Mouse (Mus musculus) embryo, embryonic 10.5 days (tissue): Measurements from ENCODE around the gene Wsb2.
"Not testable (repeated sequence)": the region's sequence is repeated elsewhere in the genome, so short reads cannot be mapped to it uniquely, and the experiment has no call there.

Experiments
- DNase-seq: peaks from one replicate; pipeline ENCODE4 v3.0.0-alpha.2; 2015; ENCODE audit warnings: low spot score

The Wsb2 gene

GRCm38 (mm10) chr5:117357129-117357477 lies at the start of gene Wsb2:
Wsb2 (plus strand) TSS chr5:117357304.
- DNase-seq = peak; percentile 76

GRCm38 (mm10) chr5:117307699-117308098 lies 49.4 kb upstream of the Wsb2 start:
- peak; percentile 75 for DNase-seq

DNA sequence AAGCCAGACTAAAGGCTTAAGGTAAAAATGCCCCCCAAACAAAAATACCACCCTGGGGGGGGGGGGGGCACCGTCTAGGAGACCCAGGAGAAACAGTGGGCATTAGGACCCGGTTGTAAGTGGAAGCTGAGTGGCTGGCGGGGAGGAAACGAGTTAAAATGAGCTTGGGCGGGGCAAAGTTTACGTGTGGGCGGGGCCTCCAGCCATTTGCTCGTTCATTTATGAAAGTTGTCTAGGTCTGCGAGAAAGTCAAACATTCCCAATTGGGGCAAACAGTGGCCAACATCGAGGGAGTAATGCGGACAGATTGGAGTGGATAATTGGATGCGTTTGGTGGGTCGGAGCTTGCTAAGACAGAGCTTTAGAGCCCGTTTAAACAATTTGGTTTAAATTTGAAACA lies 43.7 kb upstream of the Wsb2 start:
- DNase-seq = peak; percentile 68

GRCm38 (mm10) chr5:117313909-117314308 lies 43.2 kb upstream of the Wsb2 start:
- DNase-seq = no peak

DNA sequence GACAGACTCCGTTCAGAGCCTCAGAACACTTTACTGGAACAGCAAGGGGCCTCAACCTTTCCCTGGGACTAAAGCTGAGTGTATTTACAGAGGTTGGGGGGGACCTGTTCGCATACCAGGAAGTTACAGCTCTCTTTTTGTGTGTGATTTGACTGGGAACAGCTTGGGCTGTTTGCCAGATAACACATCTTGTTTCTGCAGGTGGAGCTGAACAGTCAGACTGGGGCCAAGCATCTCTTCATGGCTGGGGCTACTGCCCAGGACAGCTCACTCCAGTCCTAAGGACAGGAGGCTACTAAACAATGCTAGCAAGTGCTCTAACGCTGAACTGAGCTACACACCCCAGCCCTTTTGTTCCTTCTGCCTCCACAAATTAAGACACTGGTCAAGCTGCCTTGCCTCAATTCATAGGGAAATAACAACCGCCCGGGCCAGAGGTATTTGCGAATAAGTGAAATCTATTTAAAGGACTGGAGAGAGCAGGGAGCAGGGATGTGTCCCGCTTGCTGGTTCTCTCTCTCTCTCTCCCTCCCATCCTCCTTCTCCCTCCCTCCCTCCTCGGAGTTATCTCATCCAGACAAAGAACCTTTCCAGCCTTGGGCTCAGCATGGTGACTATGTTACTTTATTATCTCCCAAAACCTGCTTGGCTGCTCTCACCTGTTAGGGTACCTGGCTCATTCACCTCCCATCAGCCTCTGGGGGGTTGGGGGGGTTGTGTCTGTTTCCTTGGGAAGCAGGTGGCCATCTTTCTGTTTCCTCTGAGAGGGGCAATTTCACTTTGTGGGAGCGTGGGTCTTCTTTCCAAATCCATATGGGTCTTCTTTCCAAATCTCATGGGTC lies 42.3 kb upstream of the Wsb2 start:
- DNase-seq = no peak

GRCm38 (mm10) chr5:117318741-117319629 lies 38.1 kb upstream of the Wsb2 start, which contains the start of gene Vsig10:
Vsig10 (plus strand) TSS chr5:117319083.
- peak; percentile 73 for DNase-seq

DNA sequence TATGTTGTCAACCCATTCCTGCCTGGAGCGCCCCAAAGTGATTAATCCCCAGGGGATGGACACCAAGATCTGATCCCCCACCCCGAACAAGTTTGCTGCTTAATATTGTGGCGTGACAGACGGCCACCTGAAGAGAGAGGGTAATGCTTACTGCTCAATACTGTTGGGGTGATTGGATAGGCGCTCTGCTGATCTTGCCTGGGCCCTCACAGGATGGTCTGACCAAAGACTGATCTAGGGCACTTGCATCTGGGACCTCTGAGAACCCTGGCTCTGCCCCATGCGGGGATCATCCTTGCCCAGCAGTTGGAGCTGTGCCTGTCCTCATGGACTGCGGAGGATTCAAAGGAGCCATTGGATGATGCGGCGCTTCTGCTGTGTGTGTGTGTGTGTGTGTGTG lies 33.4 kb upstream of the Wsb2 start:
- DNase-seq = no peak

DNA sequence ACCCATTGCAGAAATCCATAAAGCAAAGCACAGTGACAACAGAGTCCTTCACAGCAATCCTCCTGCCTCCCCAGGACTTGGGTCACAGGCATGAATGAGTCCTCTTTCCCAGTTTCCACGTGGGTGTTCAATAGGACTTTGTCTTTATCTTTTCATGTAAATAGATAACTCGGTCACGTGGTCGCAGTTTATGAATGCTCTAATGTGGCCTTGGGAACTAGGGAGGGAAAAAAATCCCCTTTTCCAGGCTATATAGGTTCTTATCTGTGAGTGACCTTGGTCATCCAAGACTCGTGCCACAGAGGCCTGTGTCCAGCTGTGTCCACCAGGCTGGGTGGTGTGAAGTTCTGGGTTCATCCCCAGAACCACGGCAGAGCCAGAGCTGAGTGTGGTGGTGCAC lies 30.7 kb upstream of the Wsb2 start:
- no peak for DNase-seq

- DNase-seq = no peak
Measured at GRCm38 (mm10) chr5:117330457-117330856, 26.6 kb upstream of the Wsb2 start.

- DNase-seq = no peak
Measured at GRCm38 (mm10) chr5:117337999-117338398, 19.1 kb upstream of the Wsb2 start.

DNA sequence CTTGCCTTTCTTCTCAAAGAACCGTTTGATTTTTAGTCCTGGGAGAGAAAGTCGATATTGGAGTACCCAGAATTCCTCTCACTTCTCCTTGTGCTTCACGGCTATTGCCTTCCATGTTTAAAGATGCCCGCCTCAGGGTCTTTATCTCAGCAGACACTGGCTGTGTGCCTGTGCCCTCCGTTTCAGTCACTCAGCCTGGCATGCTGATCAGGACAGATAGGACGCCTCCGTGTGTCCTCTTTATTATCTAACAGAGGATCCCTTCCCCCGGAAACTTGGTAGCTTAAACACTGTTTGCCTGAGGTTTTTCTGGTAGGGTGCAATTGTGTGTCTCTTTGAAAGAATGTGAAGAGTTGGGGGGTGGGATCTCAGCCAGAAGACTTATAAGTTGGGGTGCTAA lies 18.6 kb upstream of the Wsb2 start:
- DNase-seq = no peak

- DNase-seq = no peak
Measured at GRCm38 (mm10) chr5:117340081-117340480, 17.0 kb upstream of the Wsb2 start.

GRCm38 (mm10) chr5:117341896-117342295 lies 15.2 kb upstream of the Wsb2 start:
- no peak for DNase-seq

DNA sequence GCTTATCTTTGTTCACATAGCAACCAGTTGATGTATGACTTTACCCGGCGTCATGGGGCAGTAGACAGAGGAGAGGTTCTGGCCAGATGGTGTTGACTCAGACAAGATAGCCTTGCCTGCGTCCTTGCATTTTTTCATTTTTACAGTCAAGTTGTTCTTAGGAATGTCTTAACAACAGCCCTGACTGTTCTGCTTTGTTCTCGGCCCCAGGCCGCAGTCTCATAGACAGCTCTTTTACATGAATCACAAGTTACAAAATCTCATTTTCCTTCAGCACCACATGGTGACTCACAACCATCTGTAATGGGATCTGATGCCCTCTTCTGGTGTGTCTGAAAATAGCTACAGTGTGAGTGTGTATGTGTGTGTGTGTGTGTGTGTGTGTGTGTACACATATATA lies 12.6 kb upstream of the Wsb2 start:
- not testable (repeated sequence) for DNase-seq

DNA sequence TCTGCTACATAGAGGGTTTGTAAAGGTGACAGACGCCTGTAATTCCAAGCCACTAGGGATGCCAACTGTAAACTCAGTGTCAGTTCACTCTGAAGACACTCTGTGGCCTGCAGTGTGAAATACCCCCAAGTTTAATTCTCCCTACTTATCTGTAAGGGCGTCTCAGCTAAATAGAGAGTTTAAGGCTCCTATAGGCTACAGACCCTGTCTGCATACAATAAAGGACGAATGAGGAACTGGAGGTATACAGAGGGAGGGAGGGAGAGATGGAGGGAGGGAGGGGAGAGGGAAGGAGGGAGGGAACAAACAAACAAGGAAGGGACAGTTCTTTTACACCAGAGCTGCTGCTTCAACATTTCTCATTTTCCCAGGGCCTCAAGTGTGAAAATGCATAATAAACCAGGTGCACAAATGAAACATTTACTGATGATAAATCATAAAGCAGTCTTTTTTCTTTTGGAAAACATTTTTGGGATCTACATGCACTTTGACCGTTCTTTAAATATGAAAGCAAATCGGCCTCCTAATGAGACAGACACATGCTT lies 11.6 kb upstream of the Wsb2 start:
- no peak for DNase-seq

- no peak for DNase-seq
Measured at GRCm38 (mm10) chr5:117346281-117346680, 10.8 kb upstream of the Wsb2 start.

DNA sequence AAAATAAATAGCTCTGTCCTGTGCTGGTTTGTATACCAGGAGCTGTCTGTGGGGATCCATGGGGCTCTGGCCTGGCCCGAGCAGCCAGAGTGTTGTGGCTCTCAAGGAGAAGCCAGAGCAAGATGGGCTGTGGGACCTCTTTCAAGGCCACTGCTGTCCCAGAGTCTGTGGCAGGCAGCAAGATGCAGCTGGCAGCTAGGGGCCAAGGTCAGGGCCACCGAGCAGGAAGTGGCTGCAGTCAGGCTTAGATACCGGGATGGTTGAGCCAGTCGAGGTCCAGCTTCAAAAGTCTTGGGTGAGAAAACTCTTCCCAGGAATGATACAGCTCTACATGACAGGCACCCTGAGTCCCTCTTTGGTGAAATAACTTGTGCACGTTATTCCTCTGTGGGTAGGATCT lies 10.1 kb upstream of the Wsb2 start:
- no peak for DNase-seq

- no peak for DNase-seq
Measured at GRCm38 (mm10) chr5:117347838-117348237, 9.3 kb upstream of the Wsb2 start.

- peak; percentile 87 for DNase-seq
Measured at GRCm38 (mm10) chr5:117348279-117348678, 8.8 kb upstream of the Wsb2 start.

DNA sequence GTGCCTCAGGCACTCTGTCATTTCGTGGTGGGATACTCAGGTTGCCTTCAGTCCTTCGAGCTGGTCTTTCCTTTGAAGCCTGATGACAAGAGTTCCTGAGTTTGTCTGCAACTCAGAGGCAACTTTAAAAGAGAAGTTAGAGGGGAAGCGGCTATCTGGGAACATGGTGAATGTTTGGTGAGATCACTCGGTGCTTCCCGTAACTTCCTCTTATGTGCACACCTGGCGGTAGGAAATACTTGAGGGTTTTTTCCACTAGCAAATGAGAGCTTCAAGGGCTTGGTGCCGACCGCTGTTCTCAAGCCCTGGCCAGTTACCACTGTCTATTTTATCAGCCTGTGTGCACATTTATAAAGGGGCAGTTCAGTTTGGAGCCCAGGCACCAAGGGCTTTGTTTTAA lies 3.0 kb upstream of the Wsb2 start:
- DNase-seq = no peak

GRCm38 (mm10) chr5:117355648-117356303 lies 1.3 kb upstream of the Wsb2 start:
- DNase-seq = no peak
